Mouse (Mus musculus) embryonic facial prominence, embryonic 12.5 days (tissue): ENCODE measurements around the gene Birc3. TPM values are rescaled to one million over a fixed set of nuclear protein-coding genes. Genes with fewer than 3 reads are reported as not detected.
A peak's percentile ranks its signal among the peaks of the same experiment; 100 is the strongest.

Experiments used
- ATAC-seq: fragments of 200-750 bp; cut with Nextera tagmentation; 2 replicates; pipeline ENCODE4 v1.8.0; 2017; ENCODE audit not compliant: insufficient number of reproducible peaks, insufficient read depth, low FRiP score, low TSS enrichment
- H3K27ac ChIP-seq: fragments of 300-500 bp; sonication (generic); 2 replicates; pipeline ENCODE4 v1.5.1; 2016; ENCODE audit warnings: mild to moderate bottlenecking
- H3K27me3 ChIP-seq: fragments of 300-500 bp; sonication (generic); 2 replicates; pipeline ENCODE4 v1.6.1; 2016; ENCODE audit warnings: mild to moderate bottlenecking, moderate library complexity
- H3K36me3 ChIP-seq: fragments of 300-500 bp; sonication (generic); 2 replicates; pipeline ENCODE4 v1.6.1; 2016; ENCODE audit warnings: mild to moderate bottlenecking
- H3K4me1 ChIP-seq: fragments of 300-500 bp; sonication (generic); 2 replicates; pipeline ENCODE4 v1.6.1; 2016
- H3K4me2 ChIP-seq: fragments of 300-500 bp; sonication (generic); replicated peaks from 2 replicates; pipeline ENCODE4 v1.6.1; 2016; ENCODE audit warnings: mild to moderate bottlenecking, moderate library complexity
- H3K4me3 ChIP-seq: fragments of 300-500 bp; sonication (generic); 2 replicates; pipeline ENCODE4 v1.5.1; 2016; ENCODE audit warnings: mild to moderate bottlenecking
- H3K9ac ChIP-seq: fragments of 300-500 bp; sonication (generic); 2 replicates; pipeline ENCODE4 v1.6.1; 2016; ENCODE audit warnings: mild to moderate bottlenecking, moderate library complexity
- H3K9me3 ChIP-seq: fragments of 300-500 bp; sonication (generic); 2 replicates; pipeline ENCODE4 v1.6.1; 2016; ENCODE audit warnings: mild to moderate bottlenecking, moderate library complexity
- WGBS: fragments of 180-500 bp; shearing (Covaris S2); methylation state at CpG from one replicate; pipeline ENCODE4 v1.1.7; 2016; 5-methylcytosine and 5-hydroxymethylcytosine counted together
- polyA plus RNA-seq: library from polyadenylated mRNA; unstranded; fragments of >200 nt; fragmentation: Nextera tagmentation; extraction: Ambion mirVana; gene quantifications from 2 replicates; pipeline ENCODE4 v1.2.1, GENCODE M21; 2016

Gene Birc3
- polyA plus RNA-seq, 1 experiment from 2014 or later, result 8.7 TPM

DNA sequence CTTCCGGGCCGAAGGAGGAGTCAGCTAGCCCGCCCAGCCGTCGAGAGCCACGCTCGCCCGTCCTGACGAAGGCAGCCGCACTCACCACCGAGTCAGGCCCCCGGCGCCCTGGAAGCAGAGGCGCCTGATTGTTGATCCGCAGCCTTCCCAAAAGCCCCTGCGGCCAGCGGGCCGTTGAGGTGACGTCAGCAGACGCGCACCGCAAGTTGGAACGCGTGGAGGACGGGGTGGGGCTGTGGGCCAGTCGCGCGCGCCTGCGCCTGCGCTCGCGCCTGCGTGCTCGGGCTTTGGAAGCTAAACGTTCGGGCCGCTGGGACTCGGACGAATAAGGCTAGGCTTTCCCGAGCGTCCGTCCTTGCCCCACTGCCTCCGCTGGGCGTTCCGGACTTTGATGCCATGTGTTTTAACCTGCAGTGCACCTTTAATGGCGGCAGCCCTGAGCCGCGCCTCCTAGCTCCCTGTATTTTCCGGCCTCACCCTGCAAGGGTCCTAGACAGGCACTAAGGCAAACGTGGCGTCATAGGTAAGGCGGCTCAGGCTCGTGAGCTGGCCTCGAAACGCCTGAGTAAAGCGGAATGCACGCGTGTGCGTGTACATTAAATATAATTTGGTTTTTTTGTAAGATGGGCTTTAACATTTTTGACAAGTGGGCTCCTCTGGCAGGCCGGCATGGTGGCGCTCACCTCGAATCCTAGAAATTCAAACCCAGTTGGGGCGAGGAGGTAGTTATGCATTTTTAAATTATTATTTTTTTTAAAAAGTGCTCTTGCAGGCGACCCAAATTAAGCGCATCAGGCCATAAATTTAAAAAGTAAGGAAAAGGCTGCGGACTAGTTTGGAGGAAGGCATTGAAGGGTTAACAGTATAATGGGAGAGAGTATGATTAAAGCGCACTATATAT is 35.8 kb downstream of the Birc3 start, which contains the start of gene Birc2:
TSS of gene Birc2 (minus strand) at position 160 of the 901 bp plus-strand sequence.
- Histone ChIP-seq H3K4me1 (peaks cover 14% of the 10 kb centered on the region; the same call in 1 of the 2 replicates), H3K9me3 (no peaks in the 10 kb centered on the region), H3K4me2 (peak within 1 kb of the TSS; percentile 61), H3K27me3 (no peaks in the 10 kb centered on the region), H3K27ac (peak within 1 kb of the TSS; percentile 99), H3K36me3 (peaks cover 16% of the 10 kb centered on the region; the same call in 1 of the 2 replicates), H3K4me3 (peak within 1 kb of the TSS; percentile 61), H3K9ac (peak within 1 kb of the TSS; percentile 82)
- WGBS, result under 1% methylated on average over 68 of the region's 68 CpGs
- peak; percentile 95 for ATAC-seq

DNA sequence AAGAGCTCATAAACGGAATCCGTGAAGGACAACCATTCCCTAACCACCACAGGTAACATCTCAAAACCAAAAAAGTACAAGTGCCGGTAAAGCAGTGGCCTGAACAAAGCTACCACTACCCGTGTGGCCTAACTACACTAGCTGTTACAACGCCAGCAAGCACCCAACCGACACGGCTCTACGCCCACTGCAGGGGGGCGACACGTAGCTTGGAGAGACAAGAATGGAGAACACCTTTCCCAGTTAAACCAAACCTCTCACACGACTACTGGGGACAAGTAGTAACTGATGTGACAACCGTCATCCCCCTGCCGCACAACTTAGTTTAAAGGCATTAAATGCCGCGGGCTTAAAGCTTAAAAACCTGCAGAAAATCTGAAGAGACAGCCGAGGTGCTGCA is 36.7 kb downstream of the Birc3 start:
- peak; percentile 67; the same call in 1 of the 2 replicates for ATAC-seq
- Histone ChIP-seq H3K4me3 (peak overlapping the region; percentile 61), H3K27me3 (no peaks in the 10 kb centered on the region), H3K4me1 (peaks cover 14% of the 10 kb centered on the region; the same call in 1 of the 2 replicates), H3K9me3 (no peaks in the 10 kb centered on the region), H3K9ac (peak overlapping the region; percentile 76), H3K36me3 (peaks cover 16% of the 10 kb centered on the region; the same call in 1 of the 2 replicates), H3K27ac (peak overlapping the region; percentile 99), H3K4me2 (peak overlapping the region; percentile 61)
- WGBS, result under 1% methylated on average over 16 of the region's 16 CpGs

DNA sequence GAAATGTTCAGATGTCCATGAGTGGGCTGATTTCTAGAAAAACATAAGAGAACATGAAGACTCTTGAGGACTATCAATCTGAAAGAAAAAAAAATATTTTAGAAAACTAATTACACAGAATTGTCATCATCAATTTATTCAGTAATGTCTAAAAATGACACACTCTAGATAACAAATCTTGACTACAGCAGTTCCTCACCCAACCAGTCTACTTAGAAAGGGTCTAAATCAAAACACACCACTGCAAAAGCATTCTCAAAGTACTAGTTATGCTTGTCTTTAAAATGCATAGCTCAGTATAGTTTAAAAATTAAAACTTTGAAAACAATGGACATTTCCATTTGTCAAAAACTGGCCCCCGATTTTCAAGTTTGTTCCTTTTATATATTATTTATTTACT is 37.7 kb downstream of the Birc3 start:
- Histone ChIP-seq H3K4me1 (peaks cover 14% of the 10 kb centered on the region; the same call in 1 of the 2 replicates), H3K27me3 (no peaks in the 10 kb centered on the region), H3K9ac (no peak overlapping the region), H3K9me3 (no peaks in the 10 kb centered on the region), H3K4me2 (peak overlapping the region; percentile 42; the same call in 1 of the 2 replicates), H3K4me3 (no peak overlapping the region), H3K27ac (no peak overlapping the region), H3K36me3 (peaks cover 16% of the 10 kb centered on the region; the same call in 1 of the 2 replicates)
- WGBS, result 85% methylated on average over 1 of the region's 1 CpGs
- ATAC-seq, result no peak

DNA sequence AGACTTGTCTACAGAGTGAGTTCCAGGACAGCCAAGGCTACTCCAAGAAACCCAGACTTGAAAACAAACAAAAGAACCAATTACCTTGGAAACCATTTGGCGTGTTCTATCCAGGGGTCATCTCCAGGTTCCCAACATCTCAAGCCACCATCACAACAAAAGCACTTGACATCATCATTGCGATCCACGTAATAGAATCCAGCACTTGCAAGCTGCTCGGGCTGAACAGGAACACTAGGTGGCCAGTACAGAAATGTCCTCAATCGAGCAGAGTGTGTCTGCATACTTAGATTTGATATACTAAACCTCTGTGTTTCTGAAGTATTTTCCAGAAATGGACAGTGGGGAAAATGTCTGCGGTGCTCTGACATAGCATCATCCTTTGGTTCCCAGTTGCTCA is 39.6 kb downstream of the Birc3 start:
- Histone ChIP-seq H3K36me3 (peaks cover 16% of the 10 kb centered on the region; the same call in 1 of the 2 replicates), H3K4me2 (0 out of 2 replicates have a peak overlapping the region, but pooled peaks have one; percentile 17), H3K4me1 (peaks cover 16% of the 10 kb centered on the region; the same call in 1 of the 2 replicates), H3K9ac (no peak overlapping the region), H3K9me3 (no peaks in the 10 kb centered on the region), H3K27ac (no peak overlapping the region), H3K4me3 (no peak overlapping the region), H3K27me3 (no peaks in the 10 kb centered on the region)
- WGBS, result 86% methylated on average over 6 of the region's 6 CpGs
- ATAC-seq, result no peak

DNA sequence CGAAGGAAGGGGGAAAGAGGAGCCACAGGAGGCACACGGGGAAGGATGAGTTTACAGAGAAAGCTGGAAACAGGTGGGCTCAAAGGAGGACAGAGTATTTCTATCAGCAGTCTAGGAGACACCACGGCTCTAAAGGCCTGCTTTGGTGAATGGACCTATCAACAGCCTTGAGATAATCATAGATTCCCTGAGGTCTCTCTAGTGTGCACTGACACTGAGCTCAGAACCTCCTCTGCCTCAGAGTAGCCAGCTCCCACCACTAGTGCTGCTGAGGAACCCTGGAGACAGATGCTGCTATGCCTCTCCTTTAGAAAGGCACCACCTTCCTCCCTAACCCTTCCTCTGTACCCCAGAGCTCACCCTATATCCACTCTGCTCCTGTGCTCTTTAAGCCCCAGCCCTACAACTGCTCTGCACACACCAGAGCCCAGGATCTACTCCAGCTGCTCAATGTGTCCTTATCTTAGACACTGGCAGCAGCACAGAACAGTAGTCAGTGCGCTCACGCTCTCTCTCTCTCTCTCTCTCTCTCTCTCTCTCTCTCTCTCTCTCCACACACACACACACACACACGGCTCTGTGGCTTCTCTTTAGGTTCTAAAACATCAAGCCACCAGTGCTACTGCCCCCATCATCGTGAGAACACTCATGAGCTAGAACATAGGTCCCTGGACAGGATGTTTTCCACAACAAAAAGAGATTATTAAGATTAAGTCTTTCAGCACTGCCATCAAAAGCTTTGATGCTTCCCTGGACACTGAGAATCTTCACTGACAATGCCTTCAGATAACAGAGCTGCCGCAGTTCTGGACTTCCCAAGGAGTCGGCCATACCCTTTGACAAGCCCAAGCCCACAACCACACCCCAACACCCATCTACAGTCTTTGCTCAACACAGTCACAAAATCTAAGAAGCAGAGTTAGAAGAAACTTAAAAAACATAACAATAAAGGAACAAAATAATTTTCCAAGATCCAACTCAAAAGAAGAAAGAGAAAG is 43.2 kb downstream of the Birc3 start:
- ATAC-seq, result no peak
- H3K9me3 ChIP-seq, result no peaks in the 10 kb centered on the region
- no peak overlapping the region for H3K4me3 ChIP-seq
- no peak overlapping the region for H3K4me2 ChIP-seq
- WGBS, result 88% methylated on average over 9 of the region's 9 CpGs
- H3K9ac ChIP-seq, result no peak overlapping the region
- no peak overlapping the region for H3K27ac ChIP-seq
- peaks cover 16% of the 10 kb centered on the region; the same call in 1 of the 2 replicates for H3K4me1 ChIP-seq
- peaks cover 24% of the 10 kb centered on the region; the same call in 1 of the 2 replicates for H3K36me3 ChIP-seq
- no peaks in the 10 kb centered on the region for H3K27me3 ChIP-seq

DNA sequence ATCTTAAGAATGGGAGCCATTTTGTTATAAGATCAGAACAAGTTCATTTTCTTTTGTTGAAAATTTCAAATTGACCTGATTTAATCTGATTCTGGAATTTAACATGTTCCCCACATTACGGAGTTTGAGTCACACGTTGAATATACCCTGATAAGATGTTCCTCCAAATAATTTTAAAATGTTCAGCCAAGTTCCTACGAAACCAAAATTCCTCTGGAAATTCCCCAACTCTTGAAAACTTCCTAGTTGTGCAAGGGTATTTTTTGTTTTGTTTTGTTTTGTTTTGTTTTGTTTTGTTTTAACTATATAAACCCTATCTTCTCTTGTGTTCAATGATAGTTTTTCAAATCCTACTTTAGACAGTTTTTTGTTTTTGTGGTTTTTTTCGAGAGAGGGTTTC is 44.3 kb downstream of the Birc3 start:
- Histone ChIP-seq H3K36me3 (peaks cover 19% of the 10 kb centered on the region), H3K4me1 (peaks cover 12% of the 10 kb centered on the region; the same call in 1 of the 2 replicates), H3K27ac (no peak overlapping the region), H3K9me3 (no peaks in the 10 kb centered on the region), H3K27me3 (no peaks in the 10 kb centered on the region), H3K9ac (no peak overlapping the region), H3K4me2 (no peak overlapping the region), H3K4me3 (no peak overlapping the region)
- ATAC-seq, result no peak
- 95% methylated on average over 4 of the region's 4 CpGs for WGBS

DNA sequence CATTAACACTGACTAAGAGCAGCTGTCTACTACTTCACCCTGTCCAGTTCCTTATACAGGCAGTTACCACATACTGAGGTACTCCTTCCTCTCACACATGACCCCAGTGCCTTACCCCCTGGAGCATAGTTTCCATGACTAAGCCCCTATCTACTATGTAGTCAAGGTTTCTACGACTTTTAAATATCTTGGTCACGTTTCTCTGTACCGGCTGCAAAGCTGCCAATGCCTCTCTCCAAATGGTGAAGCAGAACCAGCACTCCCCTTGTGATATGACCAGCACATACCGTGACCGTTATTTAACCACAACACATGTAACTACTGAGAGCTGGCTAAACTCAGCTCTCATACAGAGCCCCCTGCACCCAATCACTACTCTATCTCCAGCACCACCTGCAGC is 48.1 kb downstream of the Birc3 start:
- H3K27me3 ChIP-seq, result no peaks in the 10 kb centered on the region
- H3K36me3 ChIP-seq, result peaks cover 29% of the 10 kb centered on the region
- no peak overlapping the region for H3K4me3 ChIP-seq
- H3K4me1 ChIP-seq, result 0 out of 2 replicates have a peak, but pooled peaks cover 3% of the 10 kb centered on the region
- H3K27ac ChIP-seq, result no peak overlapping the region
- no peak overlapping the region for H3K9ac ChIP-seq
- WGBS, result 90% methylated on average over 5 of the region's 5 CpGs
- ATAC-seq, result no peak
- H3K4me2 ChIP-seq, result no peak overlapping the region
- no peaks in the 10 kb centered on the region for H3K9me3 ChIP-seq

DNA sequence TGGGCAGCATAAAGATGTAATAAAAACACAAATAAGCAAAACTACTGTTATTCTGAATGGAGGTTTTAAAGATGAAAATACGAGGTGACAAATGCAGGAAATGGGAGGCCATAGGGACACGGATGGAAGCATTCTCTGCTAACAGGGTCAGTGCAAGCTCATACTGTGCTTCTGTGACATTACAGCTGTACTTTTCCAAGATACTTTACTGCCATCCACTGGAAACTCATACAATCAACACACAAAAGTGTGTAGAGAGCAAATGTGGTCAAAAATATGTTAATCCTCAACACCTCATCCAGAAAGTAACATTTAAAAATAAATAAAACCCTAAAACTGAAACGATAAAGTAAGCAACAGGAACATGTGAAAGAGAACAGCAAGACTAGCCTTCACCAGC is 50.2 kb downstream of the Birc3 start:
- no peaks in the 10 kb centered on the region for H3K9me3 ChIP-seq
- no peak overlapping the region for H3K4me2 ChIP-seq
- WGBS, result 80% methylated on average over 3 of the region's 3 CpGs
- H3K27me3 ChIP-seq, result no peaks in the 10 kb centered on the region
- H3K4me1 ChIP-seq, result no peaks in the 10 kb centered on the region
- peaks cover 44% of the 10 kb centered on the region for H3K36me3 ChIP-seq
- no peak overlapping the region for H3K4me3 ChIP-seq
- no peak overlapping the region for H3K27ac ChIP-seq
- ATAC-seq, result no peak
- no peak overlapping the region for H3K9ac ChIP-seq

DNA sequence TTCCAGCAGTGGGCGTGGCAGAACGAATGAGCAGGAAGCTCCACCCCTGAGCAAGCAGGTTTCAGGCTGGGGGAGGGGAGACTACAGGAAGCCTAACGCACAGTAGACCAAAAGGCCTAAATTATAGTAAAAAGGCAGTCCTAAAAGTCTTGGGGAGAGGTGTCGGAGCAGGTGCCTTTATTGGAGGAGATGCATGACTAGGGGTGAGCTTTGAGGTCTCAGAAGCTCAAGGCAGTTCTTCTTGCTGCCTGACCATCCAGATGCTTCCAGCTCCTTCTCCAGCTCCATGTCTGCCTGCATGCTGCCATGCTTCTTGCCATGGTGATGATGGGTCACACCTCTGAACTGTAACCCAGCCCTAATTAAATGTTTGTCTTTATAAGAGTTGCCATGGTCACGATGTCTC is 67.9 kb downstream of the Birc3 start:
- no peak overlapping the region for H3K9ac ChIP-seq
- WGBS, result 64% methylated on average over 5 of the region's 5 CpGs
- no peak overlapping the region for H3K27ac ChIP-seq
- no peak overlapping the region for H3K4me2 ChIP-seq
- H3K36me3 ChIP-seq, result no peaks in the 10 kb centered on the region
- no peaks in the 10 kb centered on the region for H3K9me3 ChIP-seq
- no peak overlapping the region for H3K4me3 ChIP-seq
- no peaks in the 10 kb centered on the region for H3K27me3 ChIP-seq
- ATAC-seq, result no peak
- no peaks in the 10 kb centered on the region for H3K4me1 ChIP-seq
